Mouse (Mus musculus) thymus, postnatal 10 days (tissue): ENCODE results near the gene Nol9.

ENCODE experiments used
- DNase-seq, 2 experiments: peaks; one replicate each; pipeline ENCODE4 v3.0.0; 2021; ENCODE audit warnings: low spot score in 2 of 2

The Nol9 gene

GRCm38 (mm10) chr4:152092751-152093293 lies 53.7 kb downstream of the Nol9 start:
- DNase-seq = no peak

GRCm38 (mm10) chr4:152094233-152094632 lies 55.1 kb downstream of the Nol9 start:
- DNase-seq = no peak

GRCm38 (mm10) chr4:152095937-152096910 lies 57.1 kb downstream of the Nol9 start:
- peak; percentile 51 to 78 for DNase-seq

- no peak for DNase-seq
These were observed 57.8 kb downstream of the Nol9 start for GRCm38 (mm10) chr4:152096927-152097326.

GRCm38 (mm10) chr4:152097911-152098799 lies 59.0 kb downstream of the Nol9 start:
- DNase-seq = no peak

GRCm38 (mm10) chr4:152100541-152100940 lies 61.4 kb downstream of the Nol9 start:
- no peak for DNase-seq

GRCm38 (mm10) chr4:152101081-152101653 lies 62.0 kb downstream of the Nol9 start:
- no peak for DNase-seq

GRCm38 (mm10) chr4:152101921-152102320 lies 62.8 kb downstream of the Nol9 start:
- no peak for DNase-seq

GRCm38 (mm10) chr4:152103025-152103424 lies 63.9 kb downstream of the Nol9 start:
- DNase-seq = peak; percentile 69 to 88

GRCm38 (mm10) chr4:152106746-152107145 lies 67.6 kb downstream of the Nol9 start:
- no peak for DNase-seq

GRCm38 (mm10) chr4:152107493-152107892 lies 68.4 kb downstream of the Nol9 start:
- DNase-seq = no peak

- no peak for DNase-seq
These were observed 68.9 kb downstream of the Nol9 start for GRCm38 (mm10) chr4:152107971-152108509.

- DNase-seq = no peak
These were observed 69.6 kb downstream of the Nol9 start for GRCm38 (mm10) chr4:152108673-152109072.

GRCm38 (mm10) chr4:152109509-152109908 lies 70.4 kb downstream of the Nol9 start:
- DNase-seq = no peak

GRCm38 (mm10) chr4:152110689-152111088 lies 71.6 kb downstream of the Nol9 start:
- no peak for DNase-seq
